Mouse (Mus musculus): ENCODE data around the gene Uvrag.
"Not testable (repeated sequence)": the region's sequence is repeated elsewhere in the genome, so short reads cannot be mapped to it uniquely, and the experiment has no call there.

Uvrag gene

DNA sequence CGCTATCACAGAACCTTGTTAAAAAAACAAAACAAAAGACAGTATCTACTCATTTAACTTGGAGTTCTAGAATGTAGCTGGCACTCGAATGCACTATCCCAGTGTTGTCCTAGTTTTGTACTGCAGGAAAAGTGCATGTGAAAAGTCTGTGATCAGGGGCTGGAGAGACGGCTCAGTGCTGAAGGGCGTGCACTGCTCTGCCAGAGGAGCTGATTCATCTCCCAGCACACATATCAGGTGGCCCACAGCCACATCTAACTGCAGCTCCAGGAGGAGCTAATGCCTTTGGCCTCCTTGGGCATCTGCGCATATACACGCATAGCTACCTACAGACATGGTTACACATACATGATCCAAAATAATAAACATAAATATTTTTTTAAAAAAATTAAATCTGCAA lies 159.5 kb downstream of the Uvrag start:
- no peak for DNase-seq (ENCODE audit: low spot score in 2 of 2)

DNA sequence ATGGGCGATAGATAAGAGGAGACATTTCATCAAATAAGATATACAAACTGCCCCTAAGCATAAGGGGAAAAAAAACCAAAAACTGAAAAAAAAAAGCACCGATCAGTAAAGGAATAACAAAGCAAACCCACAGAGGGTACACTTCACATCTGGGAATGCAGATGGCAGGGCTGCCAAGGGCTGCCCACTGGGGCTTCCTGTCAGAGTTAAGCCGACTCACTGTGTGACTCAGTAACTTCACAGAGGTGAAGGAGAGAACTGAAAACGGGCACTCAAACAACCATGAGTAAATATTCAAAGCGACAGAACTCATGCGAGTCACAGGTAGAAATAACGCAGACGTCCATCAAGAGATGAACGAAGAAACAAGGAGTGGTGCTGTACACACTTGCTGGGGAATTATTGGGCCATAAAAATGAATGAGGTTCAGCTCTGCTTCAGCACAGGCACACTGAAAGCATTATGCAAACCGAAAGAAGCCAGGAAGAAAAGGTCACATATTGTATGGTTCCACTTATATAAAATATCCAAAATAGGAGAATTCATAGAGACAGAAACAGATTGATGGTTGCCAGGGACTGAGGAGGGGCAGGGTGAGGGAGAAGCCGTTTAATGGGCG lies 164.0 kb downstream of the Uvrag start:
- DNase-seq (ENCODE audit: low spot score in 2 of 2): no peak

DNA sequence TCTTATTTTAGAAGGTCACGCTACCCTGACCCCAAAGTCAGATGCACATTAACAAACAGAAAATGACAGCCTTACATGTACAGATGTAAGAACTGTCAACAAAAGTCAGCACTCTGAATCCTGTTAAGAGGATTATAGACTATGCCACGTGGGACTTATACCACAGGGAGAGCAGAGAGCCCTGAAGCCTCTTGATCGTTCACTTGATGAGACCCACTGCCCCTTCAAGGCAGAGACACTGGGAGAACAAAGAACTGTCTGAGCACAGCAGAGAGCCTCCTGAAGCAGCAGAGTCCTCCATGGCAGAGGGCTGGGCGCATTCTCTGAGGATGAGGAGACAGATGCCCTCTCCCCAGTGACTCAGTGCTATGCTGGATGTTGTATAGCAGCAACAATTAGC lies 166.4 kb downstream of the Uvrag start:
- DNase-seq (ENCODE audit: low spot score in 2 of 2): no peak

DNA sequence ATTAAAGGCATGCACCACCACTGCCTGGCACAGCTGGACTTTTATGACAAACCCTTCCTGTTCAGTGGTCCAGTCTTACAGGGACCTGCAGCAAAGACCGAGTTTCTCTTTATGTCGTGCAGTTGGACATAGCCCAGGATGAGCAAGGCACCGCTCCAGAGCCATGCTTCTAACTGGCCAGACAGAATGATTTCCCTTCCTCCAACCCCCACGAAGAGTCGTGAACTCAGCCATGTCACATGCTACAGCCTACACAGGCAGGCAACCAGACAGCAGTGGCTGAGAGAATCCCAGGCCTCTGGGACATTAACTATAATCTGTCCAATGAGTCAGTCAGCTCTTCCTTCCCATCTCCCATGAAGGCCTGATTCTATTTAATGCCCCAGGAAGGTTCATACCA lies 170.2 kb downstream of the Uvrag start:
- peak in 1 of 2 experiments; percentile 12 for DNase-seq (ENCODE audit: low spot score in 2 of 2)

DNA sequence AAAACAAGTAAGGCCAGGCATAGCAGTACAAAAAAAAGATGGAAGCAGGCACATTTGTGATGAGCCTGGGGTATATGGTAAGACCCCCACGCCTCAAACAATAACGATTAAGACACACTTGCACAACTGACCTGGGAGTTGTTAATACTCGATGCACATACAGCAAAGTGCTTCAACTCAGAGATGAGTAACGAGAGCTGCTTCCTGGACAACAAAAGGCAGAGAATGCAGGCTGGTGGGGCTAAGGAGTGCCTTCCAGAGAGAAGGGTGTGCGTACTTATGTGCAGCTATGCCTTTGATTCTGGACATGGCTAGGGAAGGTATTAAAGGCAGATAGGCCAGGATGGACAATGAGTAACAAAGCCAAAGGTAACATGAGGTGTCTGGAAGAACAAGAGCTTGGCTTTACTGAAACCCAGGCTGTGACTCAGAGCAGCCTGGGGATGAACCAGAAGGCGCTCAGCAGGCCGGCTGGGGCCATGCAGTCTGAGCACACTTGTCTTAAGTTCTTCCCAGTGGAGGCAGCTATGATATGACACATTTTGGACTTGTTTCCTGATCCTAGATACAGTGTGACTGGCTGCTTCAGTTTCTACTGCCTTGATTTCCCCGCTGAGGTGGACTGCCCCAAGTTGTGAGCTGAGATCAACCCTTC lies 172.1 kb downstream of the Uvrag start:
- no peak for DNase-seq (ENCODE audit: low spot score in 2 of 2)

DNA sequence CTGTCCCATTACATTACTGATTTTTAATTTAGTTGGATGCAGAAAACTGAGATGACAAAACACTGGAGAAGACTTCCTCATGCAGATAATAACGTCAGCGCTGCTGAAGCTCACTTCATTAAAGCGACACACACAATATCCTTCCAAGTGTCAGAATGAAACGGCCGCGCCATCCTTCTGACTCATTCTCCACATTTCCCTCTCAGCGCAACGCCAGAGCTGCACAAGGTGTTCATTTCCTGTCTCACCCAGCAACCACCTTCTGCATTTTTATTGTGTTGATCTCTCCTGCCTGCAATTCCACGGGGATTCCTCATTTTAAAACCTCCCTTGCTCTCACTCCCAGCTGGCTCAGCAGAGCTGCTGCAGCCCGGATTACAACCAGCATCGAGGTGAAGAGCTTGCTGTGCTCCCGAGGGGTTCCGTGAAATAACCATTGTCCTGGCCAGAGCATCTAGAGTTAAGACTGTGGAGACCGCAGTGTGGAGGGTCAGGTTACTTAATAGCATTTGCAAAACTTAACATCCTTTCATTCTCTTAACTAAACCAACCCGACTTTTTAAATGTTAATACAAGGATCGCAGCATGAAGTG lies 172.8 kb downstream of the Uvrag start:
- DNase-seq (ENCODE audit: low spot score in 2 of 2): no peak

DNA sequence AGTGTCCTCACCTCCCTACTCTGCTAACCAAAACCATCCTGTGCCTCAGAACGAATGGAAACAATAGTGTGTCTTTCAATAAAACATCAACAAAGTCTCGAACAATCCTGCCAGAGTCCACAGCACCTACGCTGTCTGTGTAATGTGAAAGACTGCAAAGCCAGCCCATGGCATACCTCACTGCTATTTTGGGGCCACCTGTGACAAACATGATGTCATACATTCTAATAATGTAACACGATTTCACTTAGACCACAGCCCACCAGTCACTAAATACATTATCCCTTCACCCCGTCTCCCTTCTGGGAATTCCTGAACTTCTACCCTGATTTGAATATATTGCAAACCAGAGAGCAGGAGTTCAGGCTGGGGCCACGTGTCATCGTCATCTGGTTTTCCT lies 173.3 kb downstream of the Uvrag start:
- no peak for DNase-seq (ENCODE audit: low spot score in 2 of 2)

DNA sequence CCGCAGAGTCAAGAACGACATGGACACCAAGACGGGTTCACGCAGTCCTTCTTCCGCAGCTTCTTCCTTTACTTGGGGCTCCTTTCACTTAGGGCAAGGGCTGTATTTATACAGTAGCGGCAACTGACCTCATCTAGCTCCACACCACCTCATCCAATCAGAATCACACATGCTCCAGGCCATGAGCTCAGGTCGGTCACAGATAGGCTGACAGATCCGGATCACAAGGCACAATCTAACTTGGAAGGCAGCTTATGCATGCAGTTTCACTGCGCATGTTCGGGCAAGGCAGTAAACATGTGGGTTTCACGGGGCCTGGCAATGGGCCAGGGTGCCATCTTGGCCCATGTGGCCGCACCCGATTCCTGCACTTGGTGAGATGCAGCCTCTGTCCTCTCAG lies 177.4 kb downstream of the Uvrag start:
- DNase-seq (ENCODE audit: low spot score in 2 of 2): not testable (repeated sequence)

DNA sequence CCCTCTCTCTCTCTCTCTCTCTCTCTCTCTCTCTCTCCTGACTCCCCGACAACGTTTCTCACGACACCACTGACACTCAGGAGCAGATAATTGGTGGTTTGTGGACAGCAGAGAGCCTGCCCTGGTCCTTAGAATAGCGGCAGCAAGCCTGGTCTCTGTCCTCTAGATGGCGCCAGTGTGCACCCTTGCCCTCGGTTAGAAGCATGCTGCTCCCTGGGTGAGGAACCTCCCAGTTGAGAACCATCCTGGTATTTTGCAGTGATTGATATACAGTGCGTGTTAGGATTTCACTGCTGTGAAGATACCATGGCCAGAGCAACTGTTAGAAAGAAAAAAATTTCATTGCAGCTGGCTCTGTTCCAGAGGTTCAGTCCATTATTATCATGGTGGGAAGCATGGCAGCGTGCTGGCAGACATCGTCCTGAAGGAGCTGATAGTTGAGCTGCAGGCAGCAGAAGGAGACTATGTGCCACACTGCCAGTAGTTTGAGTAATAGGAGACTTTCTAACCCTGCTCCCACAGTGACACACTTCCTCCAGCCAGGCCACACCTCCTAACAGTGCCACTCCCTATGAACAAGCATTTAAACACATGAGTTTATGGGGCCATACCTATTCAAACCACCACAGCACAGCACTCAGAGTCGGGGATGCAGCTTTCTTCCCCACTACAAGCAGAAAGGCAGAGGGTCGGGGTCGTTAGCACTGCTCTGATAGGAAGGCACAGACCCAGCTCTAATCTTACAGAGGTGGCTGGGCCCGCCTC lies 178.2 kb downstream of the Uvrag start:
- peak; percentile 35 to 45 for DNase-seq (ENCODE audit: low spot score in 2 of 2)

DNA sequence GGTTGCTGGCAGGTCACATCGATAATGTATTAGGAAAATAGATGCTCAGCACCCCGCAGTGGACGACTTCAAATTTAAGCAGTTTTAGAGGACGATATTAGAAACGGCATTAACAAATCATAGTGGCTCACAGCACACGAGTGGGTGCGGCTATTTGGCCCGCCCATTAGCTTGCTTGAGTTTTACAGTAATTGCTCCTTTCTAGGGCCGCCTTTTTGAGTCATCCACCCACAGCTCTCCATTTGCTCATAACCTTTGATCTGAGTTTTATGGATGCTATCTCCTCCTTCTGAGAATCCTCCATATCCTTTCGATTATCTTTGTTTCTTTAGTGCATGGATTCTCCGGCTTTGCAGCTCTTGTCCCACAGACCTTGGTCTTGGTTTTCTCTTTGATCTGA lies 178.9 kb downstream of the Uvrag start:
- DNase-seq (ENCODE audit: low spot score in 2 of 2): no peak

DNA sequence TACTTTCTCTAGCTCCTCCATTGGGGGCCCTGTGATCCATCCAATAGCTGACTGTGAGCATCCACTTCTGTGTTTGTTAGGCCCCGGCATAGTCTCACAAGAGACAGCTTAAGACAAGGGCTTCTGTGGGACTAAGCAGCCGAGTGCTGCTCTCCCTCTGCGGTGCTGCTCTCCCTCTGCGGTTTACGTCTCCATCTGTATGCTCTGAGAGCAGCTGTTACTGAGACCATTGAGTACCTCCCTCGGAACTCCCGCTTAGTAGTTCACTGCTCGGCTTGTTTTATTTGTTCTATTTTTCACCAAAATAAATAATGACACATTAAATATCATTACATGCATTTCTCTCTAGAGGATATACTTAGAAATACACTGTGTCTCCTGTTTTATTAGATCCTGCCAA lies 180.7 kb downstream of the Uvrag start:
- no peak for DNase-seq (ENCODE audit: low spot score in 2 of 2)

DNA sequence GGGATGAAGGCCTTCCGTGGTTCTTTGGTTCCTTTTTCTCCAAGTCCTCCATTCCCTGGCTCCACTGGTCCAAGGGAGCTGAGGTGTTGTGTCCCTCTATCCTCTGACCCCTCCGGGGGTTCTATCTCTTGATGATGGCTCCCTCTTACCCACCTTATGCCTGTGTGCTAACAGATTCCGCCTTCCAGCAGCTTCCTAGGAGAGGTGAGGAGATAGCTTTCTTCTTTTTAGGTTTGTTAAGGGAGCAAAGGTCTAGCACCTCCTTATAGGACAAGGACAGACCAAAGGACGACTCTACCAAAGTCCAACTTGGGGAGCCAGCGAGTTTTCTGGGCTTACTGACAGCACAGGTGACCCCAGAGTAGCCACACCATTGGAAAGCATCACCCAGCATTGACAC lies 181.7 kb downstream of the Uvrag start:
- DNase-seq (ENCODE audit: low spot score in 2 of 2): no peak

DNA sequence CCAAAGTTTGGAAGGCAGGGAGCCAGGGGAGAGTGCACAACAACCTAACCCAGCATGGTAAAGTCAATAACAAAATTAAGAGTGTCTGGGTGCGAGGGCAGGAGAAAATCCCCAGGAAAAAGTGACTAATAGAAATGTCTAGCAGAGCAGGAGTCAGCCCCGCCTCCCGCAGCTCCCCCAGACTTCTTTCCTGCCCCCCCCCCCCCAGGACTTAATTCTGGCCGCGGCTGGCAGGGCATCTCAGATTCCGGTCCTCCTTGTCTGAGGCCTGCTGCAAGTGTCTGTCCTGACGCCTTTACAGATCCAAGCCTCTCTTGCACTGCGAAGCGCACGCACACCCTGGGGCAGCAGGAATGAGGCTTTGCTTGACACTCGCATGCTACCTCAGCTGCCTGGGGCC lies 182.8 kb downstream of the Uvrag start:
- no peak for DNase-seq (ENCODE audit: low spot score in 2 of 2)

DNA sequence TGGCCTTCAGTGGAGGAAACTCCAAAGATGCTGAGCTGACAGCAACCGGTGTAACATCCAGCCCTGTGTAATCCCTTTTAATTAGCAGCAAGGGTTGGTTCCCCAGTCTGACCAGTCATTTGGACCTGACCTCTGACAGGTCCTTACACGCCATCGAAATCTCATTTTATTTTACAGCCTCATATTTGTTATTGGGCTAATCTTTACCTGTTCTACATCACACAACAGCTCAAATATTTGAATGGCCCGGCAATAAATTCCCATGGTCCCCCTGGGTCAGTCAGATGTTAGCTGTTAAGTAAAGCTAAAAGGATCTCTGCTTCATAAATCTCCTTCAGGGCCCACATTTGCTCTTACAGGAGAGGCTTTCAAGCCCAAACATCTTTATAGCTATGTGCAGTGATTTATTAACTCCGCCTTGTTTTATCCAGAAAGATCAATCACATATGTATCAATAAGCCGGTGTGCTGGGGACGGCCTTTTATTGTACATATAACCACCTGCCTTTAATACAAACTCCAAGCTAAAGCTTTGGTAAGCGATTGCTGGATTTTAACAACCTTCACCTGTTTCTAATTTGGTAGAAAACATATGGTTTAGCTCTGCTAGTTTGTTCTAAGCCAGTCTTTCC lies 183.7 kb downstream of the Uvrag start:
- no peak for DNase-seq (ENCODE audit: low spot score in 2 of 2)

DNA sequence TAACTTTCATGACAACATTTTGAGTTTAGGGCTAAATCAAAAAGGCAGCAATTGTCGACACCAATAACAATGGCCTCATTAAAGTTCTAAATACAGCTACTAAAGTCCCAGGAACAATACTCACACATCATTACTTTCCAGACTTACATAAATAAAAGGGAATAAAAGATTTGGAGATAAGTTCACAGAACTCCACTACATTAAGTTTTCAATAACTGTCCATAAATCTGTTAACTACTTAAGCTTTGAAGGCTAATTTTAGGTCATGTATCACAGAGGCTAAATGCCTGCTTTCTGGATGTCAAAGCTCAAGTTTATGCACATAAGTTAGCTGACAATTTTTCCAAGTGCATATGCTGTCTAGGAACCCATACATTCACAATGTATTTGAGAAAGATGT lies 184.3 kb downstream of the Uvrag start:
- DNase-seq (ENCODE audit: low spot score in 2 of 2): no peak

DNA sequence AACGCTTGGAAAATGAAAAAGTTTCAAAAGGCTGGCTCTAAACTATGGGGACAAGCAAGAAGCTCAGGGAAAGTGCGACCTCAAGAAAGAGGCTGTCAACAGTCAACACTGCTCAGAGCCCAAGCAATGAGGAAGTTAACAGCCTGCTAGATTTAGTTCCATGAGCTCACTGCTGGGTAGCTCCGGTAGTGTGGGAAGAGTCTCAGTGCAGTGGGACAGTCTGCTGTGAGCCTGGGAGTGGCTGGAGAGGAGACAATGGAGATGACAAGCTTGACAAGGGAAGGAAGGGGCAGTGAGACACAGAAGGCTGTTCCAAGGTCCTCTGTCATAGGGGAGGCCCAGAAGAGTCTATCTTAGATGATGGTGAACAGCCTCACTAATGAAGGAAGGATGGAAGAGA lies 187.3 kb downstream of the Uvrag start:
- no peak for DNase-seq (ENCODE audit: low spot score in 2 of 2)

DNA sequence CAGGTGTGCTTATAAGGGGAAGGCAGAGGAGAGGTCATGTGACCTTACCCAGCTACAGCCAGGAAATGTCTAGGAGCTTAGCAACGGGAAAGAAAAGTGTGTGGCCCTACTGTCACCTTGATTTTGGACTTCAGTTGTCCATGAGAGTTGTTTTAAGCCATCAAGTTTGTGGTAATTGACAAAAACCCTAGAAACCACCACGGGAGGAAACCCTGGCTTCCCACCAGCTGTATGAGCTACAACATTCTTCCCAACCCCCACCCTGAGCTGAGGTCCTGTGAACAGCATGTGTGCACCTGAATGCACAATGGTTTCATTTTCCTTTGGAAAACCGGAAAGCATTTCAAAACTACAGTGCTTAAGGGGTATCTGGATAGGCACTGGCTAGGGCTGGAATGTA lies 196.0 kb downstream of the Uvrag start:
- no peak for DNase-seq (ENCODE audit: low spot score in 2 of 2)

DNA sequence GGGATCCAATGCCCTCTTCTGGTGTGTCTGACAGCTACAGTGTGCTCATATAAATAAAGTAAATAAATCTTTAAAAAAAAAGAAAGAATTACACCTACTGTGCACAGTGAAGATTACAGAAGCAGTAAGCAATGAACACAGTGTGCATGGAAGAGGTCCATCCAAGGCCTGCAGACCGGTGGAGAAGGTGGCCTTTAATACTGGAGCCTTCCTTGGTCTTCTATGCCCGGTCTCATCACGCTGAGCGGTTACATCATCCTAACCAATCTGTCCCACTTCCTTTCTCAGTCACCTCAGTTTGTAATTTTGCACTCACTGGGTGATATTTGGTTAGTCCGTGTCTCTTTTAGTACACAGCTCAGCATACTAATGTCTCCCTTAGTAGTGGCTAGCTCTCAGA lies 197.3 kb downstream of the Uvrag start:
- no peak for DNase-seq (ENCODE audit: low spot score in 2 of 2)

DNA sequence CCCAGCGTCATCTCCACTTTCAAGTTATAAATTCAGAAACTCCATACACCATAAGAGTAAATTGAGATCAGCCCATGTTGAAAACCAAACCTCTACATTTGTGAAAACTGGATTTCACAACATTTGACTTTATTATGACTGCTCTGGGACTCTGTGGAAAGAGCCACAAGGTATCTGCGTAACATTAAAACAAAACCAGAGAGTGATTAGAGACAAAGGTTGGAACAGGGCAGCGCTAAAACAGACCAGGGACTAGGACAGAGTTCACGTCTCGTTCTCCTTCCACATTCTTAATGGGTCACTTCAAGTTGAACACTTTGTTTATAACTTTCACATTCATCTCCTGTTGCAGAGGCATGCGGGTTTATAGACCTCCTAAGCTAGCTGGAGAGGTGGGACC lies 198.2 kb downstream of the Uvrag start:
- no peak for DNase-seq (ENCODE audit: low spot score in 2 of 2)

DNA sequence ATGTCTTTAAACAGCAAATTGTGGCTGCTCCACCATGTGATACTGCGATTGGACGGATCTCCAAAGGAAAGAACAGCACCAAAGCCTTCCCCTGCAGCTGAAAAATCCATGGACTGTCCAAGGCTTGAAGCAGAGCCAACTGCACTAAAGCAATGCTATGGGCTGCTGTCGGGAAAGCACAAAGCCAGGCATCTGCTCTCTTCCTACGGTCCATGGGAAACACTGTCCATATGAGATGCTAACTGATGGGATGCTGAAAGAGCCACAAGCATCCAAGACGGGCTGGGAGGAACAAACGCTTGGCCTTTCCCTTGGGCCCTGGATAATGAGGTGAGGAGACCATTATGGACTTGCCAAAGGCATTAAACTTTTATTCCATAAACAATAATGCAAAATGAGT lies 201.7 kb downstream of the Uvrag start:
- no peak for DNase-seq (ENCODE audit: low spot score in 2 of 2)

DNA sequence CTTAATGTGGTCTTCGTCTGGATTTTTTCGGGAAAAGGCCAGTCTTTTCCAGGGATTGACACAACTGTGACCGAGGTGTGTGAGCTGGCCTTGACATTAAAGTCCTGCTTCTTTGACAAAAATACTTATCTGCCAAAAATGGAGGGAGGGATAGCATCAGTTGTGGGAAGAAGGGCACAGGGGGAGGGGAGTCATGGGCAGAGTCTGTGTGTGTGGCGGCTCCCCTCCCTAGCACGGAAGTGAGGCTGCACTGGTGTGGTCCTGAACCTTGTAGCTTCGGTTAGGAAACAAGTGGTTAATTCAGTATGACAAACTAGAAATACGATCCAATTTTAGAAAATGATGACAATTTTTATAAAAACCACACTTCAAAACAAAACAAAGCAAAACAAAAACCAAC lies 202.3 kb downstream of the Uvrag start:
- no peak for DNase-seq (ENCODE audit: low spot score in 2 of 2)

DNA sequence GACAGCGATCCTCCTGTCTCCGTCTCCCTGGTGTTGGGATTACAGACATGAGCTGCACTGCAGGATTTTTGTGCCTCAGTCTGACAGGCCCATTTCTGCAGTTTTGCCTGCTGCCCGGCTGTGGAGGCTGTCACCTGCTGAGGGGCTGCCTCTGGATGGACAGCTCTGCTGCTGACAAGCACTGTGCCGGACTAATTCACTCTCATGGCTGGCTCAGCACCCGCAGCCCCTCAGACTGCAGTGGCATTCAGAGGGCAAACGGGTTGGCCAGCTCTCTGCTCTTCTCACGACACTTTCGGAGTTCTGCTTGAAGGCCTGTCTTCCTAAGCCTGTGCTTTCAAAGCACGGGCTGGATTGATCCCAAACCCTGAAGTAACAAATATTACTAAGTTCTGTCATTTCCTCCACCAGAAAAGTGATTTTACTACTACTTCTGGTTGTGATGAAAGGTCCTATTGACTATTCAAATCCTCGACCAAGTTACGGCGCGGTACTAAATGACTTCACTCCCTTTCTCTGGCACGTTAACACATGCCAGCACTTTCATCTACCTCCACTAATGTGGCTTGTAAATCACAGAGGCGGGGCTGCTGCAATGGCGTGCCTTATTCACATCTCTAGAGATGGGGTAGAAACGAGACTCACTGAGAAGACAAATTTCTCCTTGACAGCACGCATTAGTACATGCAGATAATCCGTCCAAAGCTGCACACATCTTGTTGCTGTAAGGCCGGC lies 203.7 kb downstream of the Uvrag start:
- DNase-seq (ENCODE audit: low spot score in 2 of 2): no peak
